8 mouse cellular contexts compared by ENCODE assay signal in the genomic region with DNA sequence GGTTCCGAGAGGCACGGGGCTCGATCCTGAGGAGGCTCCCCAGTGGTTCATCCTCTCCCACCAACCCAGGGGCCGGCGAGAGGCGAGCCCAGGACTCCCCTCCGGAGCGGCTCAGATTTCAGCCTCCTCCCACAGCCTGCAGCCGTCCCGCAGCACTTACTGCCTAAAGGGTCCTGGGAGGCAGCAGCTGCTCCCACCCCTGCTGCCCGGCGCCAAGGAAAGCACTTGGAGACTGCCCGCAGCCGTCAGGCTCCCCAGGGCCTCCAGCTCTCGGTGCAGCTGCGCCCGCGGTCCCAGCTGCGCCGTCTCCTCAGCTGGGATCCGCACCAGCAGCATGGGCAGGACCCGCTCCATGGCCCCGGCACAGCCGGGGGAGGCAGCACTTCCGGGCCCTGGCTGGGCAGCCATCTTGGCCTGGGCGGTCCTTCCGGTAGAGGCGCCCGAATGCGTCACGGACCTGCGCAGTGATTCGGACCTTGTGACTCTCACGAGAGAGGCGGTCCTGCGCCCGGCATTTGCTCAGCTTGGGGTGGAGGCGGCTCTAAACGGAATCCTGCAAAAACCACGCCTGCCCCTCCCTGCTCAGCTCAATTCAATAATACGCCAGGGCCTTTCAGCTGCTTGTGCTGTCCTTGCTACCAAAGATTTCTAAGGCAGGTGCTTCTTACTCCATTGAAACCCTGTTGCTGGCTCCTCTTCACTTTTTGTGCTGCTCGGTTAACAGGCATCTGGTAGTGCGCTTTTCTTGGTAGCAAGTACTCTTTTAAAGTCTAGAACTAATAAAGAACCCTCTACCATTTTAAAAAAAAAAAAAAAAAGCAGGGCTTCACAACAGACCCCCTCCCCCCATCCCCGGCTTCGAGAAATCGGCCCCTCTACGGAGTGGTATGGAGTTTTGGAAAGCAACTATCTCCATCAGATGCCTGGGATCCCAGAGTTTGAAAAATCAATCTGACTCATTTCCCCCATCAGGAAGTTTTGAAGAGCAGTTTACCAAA. TPM values are rescaled to one million over a fixed set of nuclear protein-coding genes. Genes with fewer than 3 reads are reported as not detected.
DNase-seq lines count a peak whose midpoint lies in the region; ATAC-seq and TF ChIP-seq lines count a peak whose summit lies in the region.

Spg11 (minus strand) TSS at position 426 of the 998 bp plus-strand sequence.

- TF ChIP-seq CTCF in MEL (IDR thresholded peaks at IDR 0.05 in 2 of 3, conservative IDR thresholded peaks at IDR 0.05 in 1 of 3; ENCODE audit: control insufficient read depth in 1 of 3, insufficient read depth in 1 of 3, low read depth in 2 of 3, low read length in 3 of 3, poor library complexity in 1 of 3, severe bottlenecking in 1 of 3): no peak
- TF ChIP-seq CTCF in cerebellum, adult 2 months (IDR thresholded peaks at IDR 0.05; ENCODE audit: borderline replicate concordance, insufficient read depth, low read depth, low read length): no peak
- peak; percentile 43 for TF ChIP-seq CTCF in forebrain, postnatal 0 days (IDR thresholded peaks at IDR 0.05; ENCODE audit: low read depth)

- peak within 1 kb of the TSS; percentile 89 for H3K27ac ChIP-seq in MEL (ENCODE audit: control insufficient read depth, low read depth, low read length)
- H3K27ac ChIP-seq in cerebellum, adult 2 months (ENCODE audit: insufficient read depth, low read length): peak within 1 kb of the TSS; percentile 79
- peak within 1 kb of the TSS; percentile 94 for H3K27ac ChIP-seq in forebrain, postnatal 0 days (ENCODE audit: low read depth, low read length)
- H3K27ac ChIP-seq in lung, embryonic 15.5 days: peak within 1 kb of the TSS; percentile 98

- no peak; a peak in 1 of 4 replicates for TF ChIP-seq EP300 in MEL (IDR thresholded peaks at IDR 0.05; ENCODE audit: low read depth in 1 of 2, low read length in 2 of 2)

- no peak for TF ChIP-seq RAD21 in MEL (IDR thresholded peaks at IDR 0.05; ENCODE audit: low read depth, low read length)

- H3K36me3 ChIP-seq in MEL (ENCODE audit: control insufficient read depth in 1 of 2, insufficient read depth in 2 of 2, low read length in 2 of 2): peaks cover 0 to 13% of the 10 kb centered on the region in 2 experiments; a peak in 2 of 4 replicates
- H3K36me3 ChIP-seq in forebrain, postnatal 0 days (ENCODE audit: insufficient read depth): peaks cover 11% of the 10 kb centered on the region
- peaks cover 5% of the 10 kb centered on the region; the same call in 1 of the 2 replicates for H3K36me3 ChIP-seq in lung, embryonic 15.5 days

- DNase-seq in MEL (ENCODE audit: low read depth, low spot score): peak; percentile 98
- DNase-seq in cerebellum, adult 2 months: peak; percentile 98
- DNase-seq in forebrain, postnatal 0 days: peak; percentile 98
- DNase-seq in heart, postnatal 4 days: peak; percentile 98
- peak; percentile 97 to 98 for DNase-seq in layer of hippocampus, adult 8-10 months (ENCODE audit: low spot score in 2 of 2)
- DNase-seq in ovary, adult 18-20 months (ENCODE audit: low spot score): peak; percentile 96
- DNase-seq in thymus, postnatal 0 days (ENCODE audit: low spot score): peak; percentile 97

- peak within 1 kb of the TSS; percentile 96 for H3K9ac ChIP-seq in MEL (ENCODE audit: control insufficient read depth, low read depth, low read length, poor library complexity, severe bottlenecking)
- peak within 1 kb of the TSS; percentile 96 for H3K9ac ChIP-seq in forebrain, postnatal 0 days
- peak within 1 kb of the TSS; percentile 89 for H3K9ac ChIP-seq in lung, embryonic 15.5 days

- TF ChIP-seq POLR2A in MEL (IDR thresholded peaks at IDR 0.05; ENCODE audit: control insufficient read depth in 1 of 2, insufficient read depth in 1 of 2, low read depth in 1 of 2, low read length in 2 of 2, poor library complexity in 1 of 2): peak; percentile 100
- TF ChIP-seq POLR2A in cerebellum, adult 2 months (IDR thresholded peaks at IDR 0.05; ENCODE audit: borderline replicate concordance, insufficient read depth, low read length): peak; percentile 98

- H3K4me2 ChIP-seq in forebrain, postnatal 0 days (ENCODE audit: low read depth): peak within 1 kb of the TSS; percentile 68
- peak within 1 kb of the TSS; percentile 68 for H3K4me2 ChIP-seq in lung, embryonic 15.5 days

- WGBS in cerebellum, adult 2 months: under 1% methylated on average over 47 of the region's 47 CpGs
- 1% methylated on average over 47 of the region's 47 CpGs for WGBS in forebrain, postnatal 0 days
- WGBS in lung, embryonic 15.5 days: under 1% methylated on average over 46 of the region's 47 CpGs

- ATAC-seq in forebrain, postnatal 0 days: peak; percentile 99
- peak; percentile 99 for ATAC-seq in lung, embryonic 15.5 days (ENCODE audit: borderline replicate concordance, extremely low read depth, low FRiP score, low TSS enrichment)

- H3K27me3 ChIP-seq in MEL (ENCODE audit: control insufficient read depth in 1 of 2, insufficient read depth in 2 of 2, low read length in 2 of 2): no peaks in the 10 kb centered on the region
- no peaks in the 10 kb centered on the region for H3K27me3 ChIP-seq in cerebellum, adult 2 months (ENCODE audit: control insufficient read depth, insufficient read depth, low read length)
- no peaks in the 10 kb centered on the region for H3K27me3 ChIP-seq in forebrain, postnatal 0 days (ENCODE audit: insufficient read depth, low read length)
- H3K27me3 ChIP-seq in lung, embryonic 15.5 days: no peaks in the 10 kb centered on the region

- peaks cover 9% of the 10 kb centered on the region for H3K79me2 ChIP-seq in MEL (ENCODE audit: control insufficient read depth, insufficient read depth, low read length, poor library complexity)

- H3K4me3 ChIP-seq in MEL (ENCODE audit: control insufficient read depth in 1 of 2, insufficient read depth in 1 of 2, low read depth in 2 of 2, low read length in 2 of 2): peak within 1 kb of the TSS; percentile 86 to 87
- H3K4me3 ChIP-seq in cerebellum, adult 2 months (replicated peaks; ENCODE audit: insufficient read depth, low read depth, low read length): peak within 1 kb of the TSS; percentile 75
- peak within 1 kb of the TSS; percentile 82 for H3K4me3 ChIP-seq in forebrain, postnatal 0 days (ENCODE audit: low read depth, low read length)
- peak within 1 kb of the TSS; percentile 73 for H3K4me3 ChIP-seq in lung, embryonic 15.5 days

- H3K4me1 ChIP-seq in MEL (ENCODE audit: control insufficient read depth in 1 of 2, insufficient read depth in 2 of 2, low read length in 2 of 2): peaks cover 4 to 7% of the 10 kb centered on the region in 2 experiments
- peaks cover 6% of the 10 kb centered on the region; the same call in 1 of the 2 replicates for H3K4me1 ChIP-seq in cerebellum, adult 2 months (ENCODE audit: control insufficient read depth, insufficient read depth, low read length)
- peaks cover 7% of the 10 kb centered on the region for H3K4me1 ChIP-seq in forebrain, postnatal 0 days (ENCODE audit: insufficient read depth)
- peaks cover 12% of the 10 kb centered on the region for H3K4me1 ChIP-seq in lung, embryonic 15.5 days

- H3K9me3 ChIP-seq in MEL (replicated peaks; ENCODE audit: insufficient read depth, low read length): no peaks in the 10 kb centered on the region
- H3K9me3 ChIP-seq in forebrain, postnatal 0 days (ENCODE audit: low read length): no peaks in the 10 kb centered on the region
- H3K9me3 ChIP-seq in lung, embryonic 15.5 days: no peaks in the 10 kb centered on the region

TF ChIP-seq in MEL, 35 proteins besides CTCF, POLR2A, EP300 and RAD21 (continues in another document):
- TF ChIP-seq UBTF (IDR thresholded peaks at IDR 0.05; ENCODE audit: borderline replicate concordance, insufficient read depth, low read depth, low read length): 0 out of 2 replicates have a peak, but pooled peaks have one; percentile 33
- TF ChIP-seq KAT2A (conservative IDR thresholded peaks at IDR 0.05; ENCODE audit: low read depth, low read length): no peak; the same call in 1 of the 2 replicates
- TF ChIP-seq GATA1 (IDR thresholded peaks at IDR 0.05; ENCODE audit: low read depth, low read length): no peak
- TF ChIP-seq ETS1 (IDR thresholded peaks at IDR 0.05; ENCODE audit: low read depth, low read length): peak; percentile 75
- peak; percentile 99 for TF ChIP-seq NELFE (IDR thresholded peaks at IDR 0.05; ENCODE audit: low read depth, low read length)
- peak; percentile 94 for TF ChIP-seq ELF1 (IDR thresholded peaks at IDR 0.05; ENCODE audit: low read depth, low read length)
- no peak for TF ChIP-seq E2F4 (IDR thresholded peaks at IDR 0.05; ENCODE audit: borderline replicate concordance, low read depth, low read length)
- no peak for TF ChIP-seq JUND (IDR thresholded peaks at IDR 0.05; ENCODE audit: low read depth, low read length)
- peak; percentile 80 for TF ChIP-seq MXI1 (IDR thresholded peaks at IDR 0.05; ENCODE audit: low read depth, low read length)
- TF ChIP-seq POLR2AphosphoS2 (IDR thresholded peaks at IDR 0.05; ENCODE audit: low read length): peak; percentile 57; the same call in 1 of the 2 replicates
- peak; percentile 73 for TF ChIP-seq SIN3A (IDR thresholded peaks at IDR 0.05; ENCODE audit: low read length)
- TF ChIP-seq ZMIZ1 (IDR thresholded peaks at IDR 0.05; ENCODE audit: low read depth, low read length): peak; percentile 94
- no peak for TF ChIP-seq MAX (IDR thresholded peaks at IDR 0.05; ENCODE audit: low read length)
- no peak for TF ChIP-seq RCOR1 (IDR thresholded peaks at IDR 0.05; ENCODE audit: low read depth, low read length)
- no peak for TF ChIP-seq MAZ (IDR thresholded peaks at IDR 0.05; ENCODE audit: low read depth, low read length)
- TF ChIP-seq GABPA (IDR thresholded peaks at IDR 0.05; ENCODE audit: low read depth, low read length): no peak
- TF ChIP-seq MYC (IDR thresholded peaks at IDR 0.05; ENCODE audit: low read depth, low read length): 0 out of 2 replicates have a peak, but pooled peaks have one; percentile 23
- peak; percentile 85 for TF ChIP-seq USF1 (IDR thresholded peaks at IDR 0.05; ENCODE audit: low read depth, low read length)
- TF ChIP-seq HCFC1 (IDR thresholded peaks at IDR 0.05; ENCODE audit: low read depth, low read length): peak; percentile 90
- TF ChIP-seq BHLHE40 (IDR thresholded peaks at IDR 0.05; ENCODE audit: borderline replicate concordance, low read depth, low read length): peak; percentile 83; the same call in 1 of the 2 replicates

RNA-seq across cellular contexts. Expression of gene Spg11, which starts in this region (rescaled TPM):
- 5.9 TPM in 2 replicates for total RNA-seq in MEL (2012; rRNA removed)
- polyA plus RNA-seq in MEL (2012; ENCODE audit: insufficient read depth in 1 of 2, insufficient read length in 2 of 2, low read depth in 1 of 2, low replicate concordance in 2 of 2, missing spikeins in 1 of 2): 1 to 10 TPM in 1 of 2 experiments, not detected in 1; 6.9 TPM
- 9.8 and 10.7 TPM in 2 replicates for polyA plus RNA-seq in cerebellum, adult 2 months (2012; rRNA removed)
- 18.3 and 22.7 TPM in 2 replicates for total RNA-seq in forebrain, postnatal 0 days (2014; rRNA removed)
- 2.7 and 4.5 TPM in 2 replicates for polyA plus RNA-seq in forebrain, postnatal 0 days (2015; fragmentation: Nextera tagmentation; extraction: Ambion mirVana)
- total RNA-seq in heart, postnatal 4 days (2021): 10 to 100 TPM; 12.2 TPM
- 10 to 100 TPM; 15.2 to 19.3 (median 18.5) TPM for total RNA-seq in layer of hippocampus, adult 8-10 months (2022)
- polyA plus RNA-seq in lung, embryonic 15.5 days (2015; fragmentation: Nextera tagmentation; extraction: Ambion mirVana): 8.8 and 10.2 TPM in 2 replicates
- 5.8 and 6.9 TPM in 2 replicates for polyA plus RNA-seq in thymus, postnatal 0 days (2015; fragmentation: Nextera tagmentation; extraction: Ambion mirVana)

Comparison
In these comparisons a context has a peak if more than half of its experiments do, and no peak if none do; other contexts are left out.
1. Peak in every context shown above with its lines: DNase-seq, ATAC-seq, H3K4me3 ChIP-seq and H3K27ac ChIP-seq.